Mouse (Mus musculus): Measurements from ENCODE around the gene Gm1673.
"Not testable (repeated sequence)": the region's sequence is repeated elsewhere in the genome, so short reads cannot be mapped to it uniquely, and the experiment has no call there.

Gm1673 gene

GRCm38 (mm10) chr5:33983309-33984121, at the start of gene Gm1673:
Gm1673 (plus strand) TSS chr5:33983433.
- DNase-seq (ENCODE audit: low read depth in 2 of 2, low spot score in 2 of 2): peak; percentile 41 to 59

GRCm38 (mm10) chr5:33934081-33934480, 49.2 kb upstream of the Gm1673 start:
- DNase-seq (ENCODE audit: low read depth in 2 of 2, low spot score in 2 of 2): no peak

DNA sequence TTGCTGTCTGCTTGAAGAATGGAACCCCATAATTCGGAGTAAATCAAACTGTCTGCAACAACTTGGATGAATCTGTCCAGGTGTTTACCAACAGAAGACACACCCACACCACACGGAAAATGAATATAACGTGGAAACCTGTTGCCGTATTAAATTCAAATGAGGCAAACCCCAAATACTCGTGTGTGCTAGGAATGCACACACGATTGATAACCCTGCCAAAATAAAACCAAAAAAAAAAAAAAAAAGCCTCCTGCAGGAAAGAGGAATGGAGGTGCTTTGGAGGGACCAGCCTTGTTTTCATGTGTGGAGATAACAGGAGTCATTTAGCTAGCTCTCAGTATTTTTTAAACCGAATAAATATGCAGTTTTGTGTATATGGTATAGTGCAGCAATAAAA, 48.4 kb upstream of the Gm1673 start:
- no peak for DNase-seq (ENCODE audit: low read depth in 2 of 2, low spot score in 2 of 2)

DNA sequence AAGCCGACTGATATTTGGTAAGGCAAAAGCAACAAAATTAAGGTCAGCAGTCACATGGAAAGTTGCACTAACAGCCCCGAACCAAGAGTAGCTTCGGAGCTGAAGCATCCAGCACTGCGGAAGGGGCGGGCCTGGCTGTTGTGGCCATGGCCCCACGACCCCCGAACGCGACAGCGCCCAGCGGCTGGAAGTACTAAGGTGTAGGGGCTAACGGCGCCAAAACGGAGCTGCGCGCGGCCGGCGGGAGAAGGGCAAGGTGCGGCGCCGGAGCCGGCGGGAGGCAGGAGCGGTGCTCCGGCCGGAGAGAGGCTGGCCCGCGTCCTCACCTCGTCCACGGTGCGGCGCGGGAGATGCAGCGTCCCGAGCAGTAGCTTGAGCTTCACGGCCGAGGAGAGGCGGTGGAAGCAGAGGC, 47.5 kb upstream of the Gm1673 start:
- DNase-seq (ENCODE audit: low read depth in 2 of 2, low spot score in 2 of 2): no peak

GRCm38 (mm10) chr5:33936120-33936707, 47.0 kb upstream of the Gm1673 start, which contains the start of gene Nelfa:
Nelfa (minus strand) TSS chr5:33936413.
- peak; percentile 96 to 97 for DNase-seq (ENCODE audit: low read depth in 2 of 2, low spot score in 2 of 2)

GRCm38 (mm10) chr5:33937230-33937629, 46.0 kb upstream of the Gm1673 start:
- no peak for DNase-seq (ENCODE audit: low read depth in 2 of 2, low spot score in 2 of 2)

- no peak for DNase-seq (ENCODE audit: low read depth in 2 of 2, low spot score in 2 of 2)
Observed at GRCm38 (mm10) chr5:33938448-33938847, 44.8 kb upstream of the Gm1673 start.

DNA sequence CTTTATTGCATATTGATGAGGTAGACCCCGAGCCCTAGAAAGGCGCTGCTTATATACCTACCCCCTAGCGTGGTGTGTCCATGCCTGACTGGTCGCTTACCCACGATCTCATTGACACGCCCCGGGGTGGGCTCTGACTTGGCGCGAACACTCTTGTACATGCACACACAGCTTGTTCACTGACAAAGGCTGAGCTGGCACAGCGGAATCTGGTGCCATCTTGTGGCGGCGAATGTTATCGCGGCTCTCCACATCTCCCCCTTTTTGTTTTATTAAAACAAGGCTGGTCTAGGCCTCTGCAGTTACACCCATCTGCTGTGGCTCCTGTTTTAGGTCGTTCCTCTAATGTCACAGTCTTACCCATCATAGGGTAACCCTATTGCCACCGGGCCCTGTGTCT, 36.2 kb upstream of the Gm1673 start:
- DNase-seq (ENCODE audit: low read depth in 2 of 2, low spot score in 2 of 2): not testable (repeated sequence)

DNA sequence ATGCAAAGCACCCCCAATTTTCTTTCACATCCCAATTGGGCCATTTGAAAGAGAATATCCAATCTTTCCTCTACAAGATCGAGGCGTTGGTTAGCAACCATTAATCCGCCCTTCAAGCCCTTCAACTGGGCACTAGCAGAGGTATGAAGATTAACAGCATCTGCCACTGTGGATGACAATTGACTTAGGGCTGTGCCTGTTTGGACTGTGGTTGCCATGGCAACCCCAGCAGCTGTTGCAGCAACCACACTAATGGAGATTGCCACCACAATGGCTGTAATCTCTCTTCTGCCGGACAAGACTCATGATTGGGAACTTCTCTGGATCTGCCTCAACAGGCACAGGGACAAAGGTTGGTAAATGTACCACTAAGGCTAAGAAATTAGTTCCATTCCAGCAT, 34.9 kb upstream of the Gm1673 start:
- no peak for DNase-seq (ENCODE audit: low read depth in 2 of 2, low spot score in 2 of 2)

- DNase-seq (ENCODE audit: low read depth in 2 of 2, low spot score in 2 of 2): no peak
Observed at GRCm38 (mm10) chr5:33953471-33954185, 29.6 kb upstream of the Gm1673 start.

DNA sequence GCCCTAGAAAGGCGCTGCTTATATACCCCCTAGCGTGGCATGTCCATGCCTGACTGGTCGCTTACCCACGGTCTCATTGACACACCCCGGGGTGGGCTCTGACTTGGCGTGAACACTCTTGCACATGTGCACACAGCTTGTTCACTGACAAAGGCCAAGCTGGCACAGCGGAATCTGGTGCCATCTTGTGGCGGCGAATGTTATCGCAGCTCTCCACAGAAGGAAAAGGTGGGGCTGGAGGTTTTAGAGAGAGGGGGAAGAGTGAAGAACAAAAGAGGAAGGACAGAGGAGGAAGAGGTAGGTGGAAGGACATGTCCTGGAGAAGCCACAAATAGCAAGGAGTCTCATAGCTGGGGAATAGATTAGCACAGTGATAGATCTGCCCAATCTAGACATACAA, 28.9 kb upstream of the Gm1673 start:
- peak; percentile 63 to 69 for DNase-seq (ENCODE audit: low read depth in 2 of 2, low spot score in 2 of 2)

DNA sequence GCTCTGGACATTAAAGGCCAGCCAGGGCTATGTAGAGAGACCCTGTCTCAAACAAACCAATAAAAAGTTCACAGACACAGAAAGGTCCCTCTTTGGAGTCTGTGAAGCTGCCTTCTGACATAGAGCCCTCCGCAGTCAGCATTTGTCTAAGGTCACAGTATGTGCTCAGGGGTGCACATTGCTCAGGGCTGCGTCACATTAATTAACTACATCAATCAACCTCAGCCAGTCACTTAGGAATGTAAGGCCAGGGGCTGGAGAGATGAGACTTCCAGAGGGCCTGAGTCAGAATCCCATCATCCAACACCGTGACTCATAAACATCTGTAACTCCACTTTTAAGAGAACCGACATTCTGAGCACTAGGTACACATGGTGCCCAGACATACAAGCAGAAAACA, 27.4 kb upstream of the Gm1673 start:
- DNase-seq (ENCODE audit: low read depth in 2 of 2, low spot score in 2 of 2): no peak

- no peak for DNase-seq (ENCODE audit: low read depth in 2 of 2, low spot score in 2 of 2)
Observed at GRCm38 (mm10) chr5:33959382-33959781, 23.9 kb upstream of the Gm1673 start.

- DNase-seq (ENCODE audit: low read depth in 2 of 2, low spot score in 2 of 2): no peak
Observed at GRCm38 (mm10) chr5:33974736-33975135, 8.5 kb upstream of the Gm1673 start.

GRCm38 (mm10) chr5:33976267-33976666, 7.0 kb upstream of the Gm1673 start:
- no peak for DNase-seq (ENCODE audit: low read depth in 2 of 2, low spot score in 2 of 2)

GRCm38 (mm10) chr5:33982731-33983259, 438 bp upstream of the Gm1673 start:
- DNase-seq (ENCODE audit: low read depth in 2 of 2, low spot score in 2 of 2): no peak

DNA sequence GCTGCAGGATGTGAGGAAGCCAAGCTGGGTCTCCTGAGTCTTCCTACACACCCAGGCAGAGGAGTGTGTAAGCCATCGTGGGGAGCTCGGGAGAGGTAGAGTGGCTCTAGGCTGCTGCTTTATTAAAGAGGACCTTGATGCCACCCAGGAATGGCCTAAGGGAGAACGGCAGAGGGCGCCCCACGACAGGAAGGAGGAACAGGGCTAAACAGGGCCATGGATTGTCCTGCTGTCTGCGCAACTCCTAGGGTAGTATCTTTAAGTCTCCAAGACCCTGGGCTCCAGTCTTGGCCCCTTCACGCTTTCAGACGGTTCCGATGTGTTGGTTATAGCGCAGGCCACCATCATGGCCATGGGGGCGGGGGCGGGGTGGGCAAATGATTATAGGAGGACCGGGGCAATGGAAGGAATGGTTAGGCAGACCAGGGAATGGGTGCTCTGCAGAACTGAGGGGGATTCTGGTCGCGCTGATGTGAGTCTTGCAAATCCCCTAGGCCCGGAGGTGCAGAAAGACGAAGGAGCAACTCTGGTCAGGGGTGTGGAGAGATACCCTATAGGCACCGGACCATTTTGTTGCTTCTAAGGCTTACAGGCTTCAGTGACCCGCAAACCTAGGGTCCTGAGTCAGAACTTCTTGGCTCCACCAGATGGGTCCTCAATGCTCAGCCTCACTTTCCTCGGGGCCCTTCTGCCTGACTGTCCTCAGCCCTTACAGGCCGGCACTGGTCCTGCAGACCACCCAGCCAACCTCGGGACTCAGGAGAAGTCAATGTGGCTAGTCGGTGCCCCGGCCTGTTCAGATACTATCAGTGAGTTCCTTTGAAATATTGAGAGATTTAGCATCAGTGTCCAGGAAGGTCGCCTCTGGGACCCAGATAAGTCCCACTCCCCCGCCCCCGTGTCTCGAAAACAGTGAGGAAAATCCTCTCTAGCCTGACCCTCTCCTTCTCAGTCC, 11.7 kb downstream of the Gm1673 start:
- no peak for DNase-seq (ENCODE audit: low read depth in 2 of 2, low spot score in 2 of 2)

GRCm38 (mm10) chr5:33995843-33996693, 12.8 kb downstream of the Gm1673 start, which contains the start of gene Nat8l:
Nat8l (plus strand) TSS chr5:33995984.
- DNase-seq (ENCODE audit: low read depth in 2 of 2, low spot score in 2 of 2): no peak

GRCm38 (mm10) chr5:33996694-33997045, 13.4 kb downstream of the Gm1673 start:
- DNase-seq (ENCODE audit: low read depth in 2 of 2, low spot score in 2 of 2): no peak

Measured in CD8-positive naive resting alpha-beta T cell, adult 2 months (primary cell).